Mouse (Mus musculus) G1E (cell line): ENCODE results near the gene Gm20671.

ENCODE experiments used
- CTCF ChIP-seq: IDR thresholded peaks from 2 replicates; pipeline ENCODE4 v1.5.1; 2012; ENCODE audit warnings: low read depth, low read length, inconsistent platforms, mixed read lengths
- GATA1 ChIP-seq: IDR thresholded peaks from 2 replicates; pipeline ENCODE4 v1.6.1; 2012; ENCODE audit warnings: borderline replicate concordance, low read length, inconsistent platforms, mixed read lengths
- GATA2 ChIP-seq: IDR thresholded peaks from 2 replicates; pipeline ENCODE4 v1.6.1; 2012; ENCODE audit warnings: low read depth, low read length, inconsistent platforms, borderline replicate concordance
- POLR2AphosphoS5 ChIP-seq: IDR thresholded peaks from 2 replicates; pipeline ENCODE4 v1.6.1; 2012; ENCODE audit warnings: low read depth, low read length, inconsistent platforms; ENCODE audit not compliant: insufficient replicate concordance
- TAL1 ChIP-seq: conservative IDR thresholded peaks from 2 replicates; pipeline ENCODE4 v1.6.1; 2012; ENCODE audit warnings: low read depth, low read length, inconsistent platforms, mixed read lengths

- TF ChIP-seq CTCF = no peak
- TF ChIP-seq POLR2AphosphoS5 = no peak
- TF ChIP-seq GATA2 = no peak
- no peak for TF ChIP-seq GATA1
- no peak for TF ChIP-seq TAL1
Observed at GRCm38 (mm10) chr5:32760787-32761186, 66.1 kb downstream of the Gm20671 start.
